Mouse (Mus musculus) stomach, embryonic 15.5 days (tissue): ENCODE measurements at regions not wholly inside any gene's neighbourhood (a gene's known extent, or its start where the extent isn't known, plus 50 kb on each side); places are given as distances from the start of the nearest gene placed in this dataset.
A peak's percentile ranks its signal among the peaks of the same experiment; 100 is the strongest.

ENCODE experiments used
- ATAC-seq: fragments of 200-750 bp; cut with Nextera tagmentation; 2 replicates; pipeline ENCODE4 v1.8.0; 2017; ENCODE audit warnings: low read depth, moderate number of reproducible peaks, moderate TSS enrichment; ENCODE audit not compliant: insufficient read depth, low FRiP score
- H3K27ac ChIP-seq: fragments of 300-500 bp; sonication (generic); 2 replicates; pipeline ENCODE4 v1.5.1; 2015; ENCODE audit warnings: mild to moderate bottlenecking, inconsistent platforms
- H3K27me3 ChIP-seq: fragments of 300-500 bp; sonication (generic); replicated peaks from 2 replicates; pipeline ENCODE4 v1.6.1; 2015; ENCODE audit warnings: inconsistent platforms
- H3K36me3 ChIP-seq: fragments of 300-500 bp; sonication (generic); 2 replicates; pipeline ENCODE4 v1.6.1; 2015; ENCODE audit warnings: inconsistent platforms
- H3K4me1 ChIP-seq: fragments of 300-500 bp; sonication (generic); 2 replicates; pipeline ENCODE4 v1.6.1; 2015; ENCODE audit warnings: inconsistent platforms
- H3K4me2 ChIP-seq: fragments of 300-500 bp; sonication (generic); 2 replicates; pipeline ENCODE4 v1.6.1; 2015; ENCODE audit warnings: mild to moderate bottlenecking, inconsistent platforms
- H3K4me3 ChIP-seq: fragments of 300-500 bp; sonication (generic); replicated peaks from 2 replicates; pipeline ENCODE4 v1.5.1; 2015; ENCODE audit warnings: inconsistent platforms
- H3K9ac ChIP-seq: fragments of 300-500 bp; sonication (generic); 2 replicates; pipeline ENCODE4 v1.6.1; 2015; ENCODE audit warnings: inconsistent platforms
- H3K9me3 ChIP-seq: fragments of 300-500 bp; sonication (generic); 2 replicates; pipeline ENCODE4 v1.6.1; 2016; ENCODE audit warnings: inconsistent platforms
- WGBS: fragments of 180-500 bp; shearing (Covaris S2); methylation state at CpG from one replicate; pipeline ENCODE4 v1.1.7; 2015; 5-methylcytosine and 5-hydroxymethylcytosine counted together

GRCm38 (mm10) chr13:42526163-42526562, 154.3 kb upstream of the Phactr1 start:
- Histone ChIP-seq H3K4me3 (no peak overlapping the region), H3K4me1 (peaks cover 10% of the 10 kb centered on the region; the same call in 1 of the 2 replicates), H3K27me3 (no peaks in the 10 kb centered on the region), H3K9me3 (no peaks in the 10 kb centered on the region), H3K9ac (no peak overlapping the region), H3K4me2 (no peak overlapping the region), H3K36me3 (no peaks in the 10 kb centered on the region), H3K27ac (0 out of 2 replicates have a peak overlapping the region, but pooled peaks have one; percentile 6)
- 12% methylated on average over 4 of the region's 4 CpGs for WGBS
- ATAC-seq: no peak

GRCm38 (mm10) chr13:42526966-42527365, 153.5 kb upstream of the Phactr1 start:
- Histone ChIP-seq H3K4me2 (0 out of 2 replicates have a peak overlapping the region, but pooled peaks have one; percentile 19), H3K9ac (no peak overlapping the region), H3K27ac (peak overlapping the region; percentile 11; the same call in 1 of the 2 replicates), H3K4me1 (peaks cover 10% of the 10 kb centered on the region; the same call in 1 of the 2 replicates), H3K27me3 (no peaks in the 10 kb centered on the region), H3K4me3 (no peak overlapping the region), H3K9me3 (no peaks in the 10 kb centered on the region), H3K36me3 (no peaks in the 10 kb centered on the region)
- ATAC-seq: peak; percentile 58; the same call in 1 of the 2 replicates
- 13% methylated on average over 8 of the region's 8 CpGs for WGBS

GRCm38 (mm10) chr13:42528169-42528568, 152.3 kb upstream of the Phactr1 start:
- no peak overlapping the region for H3K9ac ChIP-seq
- no peak for ATAC-seq
- 75% methylated on average over 2 of the region's 2 CpGs for WGBS
- no peak overlapping the region for H3K4me2 ChIP-seq
- no peaks in the 10 kb centered on the region for H3K9me3 ChIP-seq
- no peak overlapping the region for H3K4me3 ChIP-seq
- peaks cover 10% of the 10 kb centered on the region; the same call in 1 of the 2 replicates for H3K4me1 ChIP-seq
- H3K27ac ChIP-seq: no peak overlapping the region
- no peaks in the 10 kb centered on the region for H3K36me3 ChIP-seq
- H3K27me3 ChIP-seq: no peaks in the 10 kb centered on the region

- Histone ChIP-seq H3K36me3 (no peaks in the 10 kb centered on the region), H3K9me3 (no peaks in the 10 kb centered on the region; the same call in 1 of the 2 replicates), H3K4me1 (no peaks in the 10 kb centered on the region), H3K9ac (no peak overlapping the region), H3K4me2 (no peak overlapping the region), H3K4me3 (no peak overlapping the region), H3K27ac (no peak overlapping the region), H3K27me3 (no peaks in the 10 kb centered on the region)
- WGBS: 69% methylated on average over 7 of the region's 7 CpGs
- no peak for ATAC-seq
Observed at GRCm38 (mm10) chr13:42536501-42537210, 143.8 kb upstream of the Phactr1 start.

- no peak overlapping the region for H3K9ac ChIP-seq
Observed at GRCm38 (mm10) chr13:42538046-42538445, 142.4 kb upstream of the Phactr1 start.

GRCm38 (mm10) chr13:42544536-42545094, 135.8 kb upstream of the Phactr1 start:
- H3K27me3 ChIP-seq: no peaks in the 10 kb centered on the region
- no peaks in the 10 kb centered on the region for H3K4me1 ChIP-seq
- no peak overlapping the region for H3K4me3 ChIP-seq
- H3K9me3 ChIP-seq: no peaks in the 10 kb centered on the region; the same call in 1 of the 2 replicates
- no peaks in the 10 kb centered on the region for H3K36me3 ChIP-seq
- no peak overlapping the region for H3K9ac ChIP-seq
- H3K4me2 ChIP-seq: no peak overlapping the region
- no peak for ATAC-seq
- no peak overlapping the region for H3K27ac ChIP-seq
- 56% methylated on average over 4 of the region's 4 CpGs for WGBS

More at GRCm38 (mm10) chr13:42538046-42538445, 142.4 kb upstream of the Phactr1 start:
- Histone ChIP-seq H3K4me1 (no peaks in the 10 kb centered on the region), H3K9me3 (no peaks in the 10 kb centered on the region; the same call in 1 of the 2 replicates), H3K27me3 (no peaks in the 10 kb centered on the region), H3K27ac (no peak overlapping the region), H3K36me3 (no peaks in the 10 kb centered on the region), H3K4me2 (no peak overlapping the region), H3K4me3 (no peak overlapping the region)
- 87% methylated on average over 2 of the region's 2 CpGs for WGBS
- no peak for ATAC-seq

GRCm38 (mm10) chr13:42546389-42546788, 134.0 kb upstream of the Phactr1 start:
- Histone ChIP-seq H3K27ac (no peak overlapping the region), H3K36me3 (no peaks in the 10 kb centered on the region), H3K4me3 (no peak overlapping the region), H3K27me3 (no peaks in the 10 kb centered on the region), H3K9me3 (no peaks in the 10 kb centered on the region; the same call in 1 of the 2 replicates), H3K4me2 (no peak overlapping the region), H3K9ac (no peak overlapping the region), H3K4me1 (no peaks in the 10 kb centered on the region)
- ATAC-seq: no peak
- WGBS: 54% methylated on average over 4 of the region's 4 CpGs

GRCm38 (mm10) chr13:42546851-42547250, 133.6 kb upstream of the Phactr1 start:
- Histone ChIP-seq H3K27ac (no peak overlapping the region), H3K9ac (no peak overlapping the region), H3K4me1 (no peaks in the 10 kb centered on the region), H3K27me3 (no peaks in the 10 kb centered on the region), H3K4me2 (no peak overlapping the region), H3K4me3 (no peak overlapping the region), H3K36me3 (no peaks in the 10 kb centered on the region), H3K9me3 (no peaks in the 10 kb centered on the region)
- WGBS: 67% methylated on average over 10 of the region's 10 CpGs
- ATAC-seq: no peak

GRCm38 (mm10) chr13:42549021-42549559, 131.3 kb upstream of the Phactr1 start:
- ATAC-seq: no peak
- Histone ChIP-seq H3K4me3 (no peak overlapping the region), H3K4me2 (no peak overlapping the region), H3K9ac (no peak overlapping the region), H3K36me3 (no peaks in the 10 kb centered on the region), H3K27ac (no peak overlapping the region), H3K4me1 (no peaks in the 10 kb centered on the region), H3K27me3 (no peaks in the 10 kb centered on the region), H3K9me3 (no peaks in the 10 kb centered on the region)
- WGBS: 64% methylated on average over 5 of the region's 5 CpGs

GRCm38 (mm10) chr13:42554961-42555360, 125.5 kb upstream of the Phactr1 start:
- no peak overlapping the region for H3K4me3 ChIP-seq
- no peaks in the 10 kb centered on the region for H3K36me3 ChIP-seq
- H3K9me3 ChIP-seq: no peaks in the 10 kb centered on the region
- H3K9ac ChIP-seq: no peak overlapping the region
- no peaks in the 10 kb centered on the region for H3K27me3 ChIP-seq
- H3K4me2 ChIP-seq: no peak overlapping the region
- no peak overlapping the region for H3K27ac ChIP-seq
- WGBS: 70% methylated on average over 4 of the region's 4 CpGs
- no peaks in the 10 kb centered on the region for H3K4me1 ChIP-seq
- no peak for ATAC-seq

- ATAC-seq: no peak
- Histone ChIP-seq H3K9me3 (no peaks in the 10 kb centered on the region), H3K4me2 (no peak overlapping the region), H3K4me1 (no peaks in the 10 kb centered on the region), H3K36me3 (no peaks in the 10 kb centered on the region), H3K9ac (no peak overlapping the region), H3K27me3 (no peaks in the 10 kb centered on the region), H3K27ac (no peak overlapping the region), H3K4me3 (no peak overlapping the region)
- 74% methylated on average over 3 of the region's 3 CpGs for WGBS
Observed at GRCm38 (mm10) chr13:42558526-42558925, 121.9 kb upstream of the Phactr1 start.

- Histone ChIP-seq H3K4me2 (no peak overlapping the region), H3K4me1 (no peaks in the 10 kb centered on the region), H3K27ac (no peak overlapping the region), H3K4me3 (no peak overlapping the region), H3K27me3 (no peaks in the 10 kb centered on the region), H3K9me3 (no peaks in the 10 kb centered on the region), H3K9ac (no peak overlapping the region), H3K36me3 (no peaks in the 10 kb centered on the region)
- WGBS: 66% methylated on average over 2 of the region's 2 CpGs
- ATAC-seq: no peak
Observed at GRCm38 (mm10) chr13:42561446-42561845, 119.0 kb upstream of the Phactr1 start.
